Mouse (Mus musculus) urinary bladder, adult 2 months (tissue): Measurements from ENCODE around the gene Crxos. TPM values are rescaled to one million over a fixed set of nuclear protein-coding genes. Genes with fewer than 3 reads are reported as not detected.
"Not testable (repeated sequence)": the region's sequence is repeated elsewhere in the genome, so short reads cannot be mapped to it uniquely, and the experiment has no call there.

ENCODE experiments used
- DNase-seq: peaks from one replicate; pipeline ENCODE4 v3.0.0; 2022; ENCODE audit warnings: low spot score
- polyA plus RNA-seq: library from polyadenylated mRNA; depleted of rRNA; stranded (reverse); fragments of >200 nt; gene quantifications from 2 replicates; pipeline ENCODE4 v1.2.3, GENCODE M21; 2012; rRNA removed

Crxos gene
- not detected in 2 replicates for polyA plus RNA-seq

GRCm38 (mm10) chr7:15882317-15882716 is at the start of gene Crxos:
Gene Crxos (plus strand): TSS chr7:15882617.
- DNase-seq, result no peak

- no peak for DNase-seq
These were observed 42.8 kb upstream of the Crxos start, which contains the start of gene Obox6 for GRCm38 (mm10) chr7:15839578-15839977. Gene Obox6 (minus strand): TSS chr7:15839678.

GRCm38 (mm10) chr7:15859657-15860056 is 22.8 kb upstream of the Crxos start:
- no peak for DNase-seq

- no peak for DNase-seq
These were observed 18.3 kb upstream of the Crxos start for GRCm38 (mm10) chr7:15864104-15864503.

- no peak for DNase-seq
These were observed 2.7 kb upstream of the Crxos start, which contains the start of gene Crx for GRCm38 (mm10) chr7:15879756-15880155. Gene Crx (minus strand): TSS chr7:15879968.

GRCm38 (mm10) chr7:15881388-15881787 is 1.0 kb upstream of the Crxos start:
- DNase-seq, result no peak

- no peak for DNase-seq
These were observed 586 bp upstream of the Crxos start for GRCm38 (mm10) chr7:15881831-15882230.

GRCm38 (mm10) chr7:15884127-15884526 is 1.7 kb downstream of the Crxos start:
- DNase-seq, result no peak

- DNase-seq, result no peak
These were observed 11.8 kb downstream of the Crxos start for GRCm38 (mm10) chr7:15894251-15894650.

- DNase-seq, result no peak
These were observed 19.1 kb downstream of the Crxos start for GRCm38 (mm10) chr7:15901366-15902048.

- DNase-seq, result no peak
These were observed 23.4 kb downstream of the Crxos start for GRCm38 (mm10) chr7:15905861-15906260.

- no peak for DNase-seq
These were observed 24.2 kb downstream of the Crxos start for GRCm38 (mm10) chr7:15906602-15907001.

- no peak for DNase-seq
These were observed 25.7 kb downstream of the Crxos start for GRCm38 (mm10) chr7:15907971-15908590.

GRCm38 (mm10) chr7:15910521-15910920 is 28.1 kb downstream of the Crxos start:
- no peak for DNase-seq

- no peak for DNase-seq
These were observed 29.8 kb downstream of the Crxos start for GRCm38 (mm10) chr7:15912183-15912582.

GRCm38 (mm10) chr7:15914252-15914651 is 31.8 kb downstream of the Crxos start:
- no peak for DNase-seq

GRCm38 (mm10) chr7:15914751-15915150 is 32.3 kb downstream of the Crxos start:
- DNase-seq, result no peak

GRCm38 (mm10) chr7:15915695-15916094 is 33.3 kb downstream of the Crxos start:
- not testable (repeated sequence) for DNase-seq

- DNase-seq, result no peak
These were observed 33.8 kb downstream of the Crxos start for GRCm38 (mm10) chr7:15916134-15916723.

GRCm38 (mm10) chr7:15916996-15917395 is 34.6 kb downstream of the Crxos start:
- no peak for DNase-seq

- no peak for DNase-seq
These were observed 36.0 kb downstream of the Crxos start for GRCm38 (mm10) chr7:15918371-15918770.

GRCm38 (mm10) chr7:15919947-15920346 is 37.5 kb downstream of the Crxos start:
- no peak for DNase-seq

- no peak for DNase-seq
These were observed 38.3 kb downstream of the Crxos start for GRCm38 (mm10) chr7:15920645-15921190.
